Mouse (Mus musculus) forebrain, embryonic 11.5 days (tissue): ENCODE data around the gene Sdha. TPM values are rescaled to one million over a fixed set of nuclear protein-coding genes. Genes with fewer than 3 reads are reported as not detected.

ENCODE experiments used
- ATAC-seq: fragments of 200-750 bp; cut with Nextera tagmentation; replicated peaks from 2 replicates; pipeline ENCODE4 v1.8.0; 2017; ENCODE audit warnings: moderate TSS enrichment; ENCODE audit not compliant: low FRiP score
- DNase-seq: peaks from one replicate; pipeline ENCODE4 v3.0.0-alpha.2; 2017; ENCODE audit warnings: low spot score
- H3K27ac ChIP-seq: fragments of 300-500 bp; sonication (generic); 2 replicates; pipeline ENCODE4 v1.5.1; 2014; ENCODE audit warnings: low read depth, low read length
- H3K27me3 ChIP-seq: fragments of 300-500 bp; sonication (generic); 2 replicates; pipeline ENCODE4 v1.6.1; 2014; ENCODE audit warnings: mild to moderate bottlenecking, low read length, mixed read lengths; ENCODE audit not compliant: control insufficient read depth, insufficient read depth
- H3K36me3 ChIP-seq: fragments of 300-500 bp; sonication (generic); 2 replicates; pipeline ENCODE4 v1.6.1; 2014; ENCODE audit warnings: mild to moderate bottlenecking, low read length, moderate library complexity, mixed read lengths; ENCODE audit not compliant: control insufficient read depth, insufficient read depth
- H3K4me1 ChIP-seq: fragments of 300-500 bp; sonication (generic); replicated peaks from 2 replicates; pipeline ENCODE4 v1.6.1; 2014; ENCODE audit warnings: low read length, mixed read lengths; ENCODE audit not compliant: control insufficient read depth, insufficient read depth
- H3K4me2 ChIP-seq: fragments of 300-500 bp; sonication (generic); 2 replicates; pipeline ENCODE4 v1.6.1; 2014; ENCODE audit warnings: low read depth, mild to moderate bottlenecking, low read length, moderate library complexity, mixed read lengths; ENCODE audit not compliant: severe bottlenecking
- H3K4me3 ChIP-seq: fragments of 300-500 bp; sonication (generic); 2 replicates; pipeline ENCODE4 v1.5.1; 2014; ENCODE audit warnings: low read depth, low read length
- H3K9ac ChIP-seq: fragments of 300-500 bp; sonication (generic); 2 replicates; pipeline ENCODE4 v1.6.1; 2014; ENCODE audit warnings: low read length
- H3K9me3 ChIP-seq: fragments of 300-500 bp; sonication (generic); 2 replicates; pipeline ENCODE4 v1.6.1; 2016; ENCODE audit warnings: low read length, mixed read lengths; ENCODE audit not compliant: control insufficient read depth
- WGBS: fragments of 180-500 bp; shearing (Covaris S2); extraction: QIAGEN DNeasy Blood & Tissue Kit; methylation state at CpG from one replicate; pipeline ENCODE4 v1.1.7; 2014; 5-methylcytosine and 5-hydroxymethylcytosine counted together
- polyA plus RNA-seq: library from polyadenylated mRNA; unstranded; fragments of >200 nt; fragmentation: Nextera tagmentation; extraction: Ambion mirVana; gene quantifications from 2 replicates; pipeline ENCODE4 v1.2.1, GENCODE M21; 2014

Gene Sdha
- polyA plus RNA-seq, 1 experiment from 2014 or later: 249 TPM

- WGBS: 1% methylated on average over 27 of the region's 27 CpGs
Observed at GRCm38 (mm10) chr13:74292167-74292566, 57.9 kb downstream of the Sdha start, which contains the start of gene Ahrr. Gene Ahrr, minus strand, starts transcription at chr13:74292331.

GRCm38 (mm10) chr13:74289646-74290045 lies 60.4 kb downstream of the Sdha start:
- Histone ChIP-seq H3K4me2 (no peak overlapping the region), H3K36me3 (no peaks in the 10 kb centered on the region), H3K27ac (no peak overlapping the region), H3K4me1 (no peaks in the 10 kb centered on the region), H3K27me3 (peaks cover 2% of the 10 kb centered on the region; the same call in 1 of the 2 replicates), H3K9ac (no peak overlapping the region), H3K9me3 (no peaks in the 10 kb centered on the region), H3K4me3 (no peak overlapping the region)
- ATAC-seq: no peak
- no peak for DNase-seq
- WGBS: 85% methylated on average over 5 of the region's 5 CpGs

More at GRCm38 (mm10) chr13:74292167-74292566, 57.9 kb downstream of the Sdha start, which contains the start of gene Ahrr:
- H3K4me2 ChIP-seq: peak within 1 kb of the TSS; percentile 44
- no peaks in the 10 kb centered on the region for H3K4me1 ChIP-seq
- peaks cover 2% of the 10 kb centered on the region; the same call in 1 of the 2 replicates for H3K27me3 ChIP-seq
- H3K27ac ChIP-seq: no peak within 1 kb of the TSS
- DNase-seq (peak; percentile 83), ATAC-seq (peak; percentile 75)
- H3K9me3 ChIP-seq: no peaks in the 10 kb centered on the region
- H3K9ac ChIP-seq: peak within 1 kb of the TSS; percentile 37
- no peaks in the 10 kb centered on the region for H3K36me3 ChIP-seq
- peak within 1 kb of the TSS; percentile 21 for H3K4me3 ChIP-seq

GRCm38 (mm10) chr13:74282299-74282698 lies 67.8 kb downstream of the Sdha start:
- DNase-seq (no peak), ATAC-seq (no peak)
- H3K9me3 ChIP-seq: no peaks in the 10 kb centered on the region
- H3K4me1 ChIP-seq: no peaks in the 10 kb centered on the region
- H3K27me3 ChIP-seq: no peaks in the 10 kb centered on the region
- H3K27ac ChIP-seq: no peak overlapping the region
- no peak overlapping the region for H3K4me3 ChIP-seq
- no peak overlapping the region for H3K9ac ChIP-seq
- WGBS: 71% methylated on average over 2 of the region's 2 CpGs
- H3K36me3 ChIP-seq: no peaks in the 10 kb centered on the region
- H3K4me2 ChIP-seq: no peak overlapping the region

GRCm38 (mm10) chr13:74275726-74276125 lies 74.4 kb downstream of the Sdha start:
- Histone ChIP-seq H3K4me1 (no peaks in the 10 kb centered on the region), H3K27ac (no peak overlapping the region), H3K27me3 (no peaks in the 10 kb centered on the region), H3K4me3 (no peak overlapping the region), H3K36me3 (no peaks in the 10 kb centered on the region), H3K4me2 (no peak overlapping the region), H3K9ac (no peak overlapping the region), H3K9me3 (no peaks in the 10 kb centered on the region)
- DNase-seq (no peak), ATAC-seq (no peak)
- WGBS: 80% methylated on average over 4 of the region's 4 CpGs

Other genes starting within 250 kb of the Sdha start
- gene Slc9a3, start 228.8 kb downstream of the Sdha start, polyA plus RNA-seq: not detected in 2 replicates
- gene Exoc3, start 141.5 kb downstream of the Sdha start, polyA plus RNA-seq: 71.1 and 80.1 TPM in 2 replicates
- gene Ahrr, start 57.9 kb downstream of the Sdha start, polyA plus RNA-seq: 1.1 and 1.8 TPM in 2 replicates
- 113 and 119 TPM in 2 replicates for gene Pdcd6, start 32.7 kb downstream of the Sdha start, polyA plus RNA-seq
- gene Ccdc127, start within 50 bp of the Sdha start, polyA plus RNA-seq: 53.5 and 61.1 TPM in 2 replicates
- gene Lrrc14b, start 13.7 kb upstream of the Sdha start, polyA plus RNA-seq: not detected in 2 replicates
- gene Zfp72, start 40.6 kb upstream of the Sdha start, polyA plus RNA-seq: 4.4 TPM in 2 replicates
- 72.8 and 85.7 TPM in 2 replicates for gene Ftl1-ps1, start 49.4 kb upstream of the Sdha start, polyA plus RNA-seq
- 20.4 and 24.6 TPM in 2 replicates for gene Zfp825, start 143.7 kb upstream of the Sdha start, polyA plus RNA-seq